Mouse (Mus musculus): Measurements from ENCODE around the gene Senp1. TPM values are rescaled to one million over a fixed set of nuclear protein-coding genes. Genes with fewer than 3 reads are reported as not detected.

Gene Senp1
- polyA plus RNA-seq (2014; fragmentation: Illumina TruSeq; extraction: RNeasy Lipid Tissue Mini Kit (QIAGEN cat#74804); ENCODE audit: low replicate concordance): 24.5 TPM

DNA sequence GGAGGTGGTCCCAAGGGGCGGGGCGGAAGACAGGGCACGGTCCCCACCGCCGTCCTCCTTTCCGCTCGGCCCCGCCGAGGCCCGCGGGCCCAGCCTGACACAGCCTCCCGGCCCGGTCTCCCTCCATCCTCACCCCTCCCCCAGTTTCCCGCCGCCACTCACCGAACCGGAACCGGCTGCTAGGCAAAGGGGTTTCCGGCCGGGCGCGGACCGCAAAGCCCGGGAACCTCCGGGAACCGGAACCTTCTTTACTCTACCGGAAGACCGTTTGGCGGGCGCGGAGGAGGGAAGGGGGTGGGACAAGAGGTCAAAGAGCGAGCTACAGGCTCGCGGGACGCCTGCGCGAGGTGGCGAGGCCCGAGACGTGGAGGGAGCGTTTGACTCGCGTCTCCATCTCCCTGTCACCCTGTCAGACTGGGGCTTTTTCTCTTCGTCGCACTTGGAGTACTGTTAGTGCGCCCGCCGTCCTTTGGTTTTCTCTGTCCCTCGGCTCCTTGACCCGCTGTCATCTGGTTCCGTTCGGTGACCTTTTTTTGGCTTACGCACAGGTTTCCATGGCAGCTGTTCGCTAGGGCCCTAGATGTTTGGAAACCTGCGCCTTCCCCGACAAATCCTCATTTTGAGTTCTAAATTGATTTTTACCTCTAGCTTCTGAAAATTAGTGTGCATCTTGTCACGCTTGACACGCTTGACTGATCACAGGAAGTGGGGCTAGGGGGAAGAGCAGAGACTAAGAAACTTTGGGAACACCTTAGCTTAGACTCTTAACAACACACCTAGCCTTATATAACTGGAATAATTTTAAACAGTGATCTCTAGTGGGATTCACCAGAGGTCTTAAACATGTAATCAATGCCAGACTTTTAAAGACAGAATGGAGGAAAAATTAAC, at the start of gene Senp1:
TSS of gene Senp1 (minus strand) at position 624 of the 891 bp plus-strand sequence.

DNA sequence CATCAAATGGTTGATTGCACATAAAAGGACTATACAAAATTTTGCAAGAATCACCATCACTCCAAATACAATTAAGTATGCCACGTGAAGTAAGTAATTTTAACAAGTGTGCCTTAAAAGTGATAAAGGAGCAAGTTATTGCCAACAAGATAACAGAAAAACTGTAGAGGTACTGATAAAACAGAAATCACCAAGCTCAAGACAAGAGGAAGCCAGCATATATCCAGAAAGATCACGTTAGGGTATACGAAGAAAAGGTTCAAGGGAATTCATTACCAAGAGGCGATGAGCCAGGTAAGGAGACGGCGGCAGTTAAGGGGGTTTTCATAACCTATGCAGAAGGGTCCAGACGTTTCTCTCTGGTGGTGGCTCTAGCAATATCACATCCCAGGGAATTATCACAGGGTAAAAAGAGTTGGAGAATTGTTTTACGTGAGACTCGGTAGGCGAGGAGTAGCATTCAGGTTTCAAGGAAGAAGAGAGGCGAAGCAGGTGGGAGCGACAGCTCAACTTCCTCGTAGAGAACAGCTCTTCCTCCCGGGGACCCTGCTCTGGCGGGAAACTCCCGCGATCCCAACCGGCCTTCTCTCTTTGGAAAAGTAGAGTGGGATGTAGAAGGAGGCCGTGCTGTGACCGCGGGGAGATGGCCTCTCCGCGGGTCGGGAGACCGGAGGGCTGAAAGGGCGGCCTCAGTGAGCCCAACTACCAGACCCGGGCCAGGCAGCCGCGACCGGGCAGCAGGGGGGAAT, 998 bp downstream of the Senp1 start, which contains the start of gene Pfkm:
TSS of gene Pfkm (plus strand) at position 218 of the 749 bp plus-strand sequence.

DNA sequence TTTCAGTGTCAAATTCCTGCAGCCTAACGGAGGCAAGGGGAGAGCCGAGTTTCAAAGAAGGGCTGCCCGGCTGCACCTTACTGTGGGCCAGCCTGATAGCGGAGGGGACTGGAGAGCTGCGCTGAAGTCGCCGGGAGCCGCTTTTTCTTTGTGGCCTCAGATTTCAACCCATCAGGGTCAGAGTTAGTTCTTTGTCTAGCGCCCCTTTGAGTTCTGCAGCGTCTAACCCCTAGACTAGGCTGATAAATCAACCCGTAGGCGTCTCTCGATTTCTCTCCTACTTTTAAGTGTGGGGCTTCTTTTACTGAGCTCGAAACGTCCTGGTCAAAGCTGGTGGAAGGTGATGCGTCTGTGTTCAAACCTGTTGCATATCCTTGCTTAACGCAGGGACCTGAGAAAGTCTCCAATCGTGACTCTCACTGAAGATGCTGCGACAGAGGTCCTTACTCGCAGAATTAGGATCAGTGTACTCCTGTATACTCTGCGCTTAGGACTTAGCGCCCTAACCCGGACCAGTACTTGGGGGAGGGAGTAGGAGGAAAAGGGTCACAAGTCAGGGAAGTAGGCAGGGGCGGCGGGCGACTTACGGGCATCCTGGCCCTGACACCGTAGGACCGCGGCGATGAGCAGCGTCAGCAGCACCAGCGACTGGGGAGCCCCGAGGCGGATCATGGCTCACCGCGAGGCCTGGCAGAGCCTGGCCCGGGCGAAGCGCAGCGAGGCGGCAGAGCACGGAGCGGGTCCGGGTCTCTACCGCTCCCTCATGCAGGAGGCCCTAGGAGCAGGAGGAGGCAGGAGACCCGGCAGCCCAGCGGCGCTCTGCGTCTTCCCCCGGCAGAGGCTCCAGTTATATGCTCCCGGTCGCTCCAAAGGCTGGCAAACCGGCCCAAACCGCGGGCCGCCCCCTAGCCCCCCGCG, 89.5 kb downstream of the Senp1 start, which contains the start of gene Col2a1:
TSS of gene Col2a1 (minus strand) at position 874 of the 918 bp plus-strand sequence.

Other genes starting within 250 kb of the Senp1 start
- 0.93 TPM for gene Hdac7, start 249.2 kb downstream of the Senp1 start, polyA plus RNA-seq (2014; fragmentation: Illumina TruSeq; extraction: RNeasy Lipid Tissue Mini Kit (QIAGEN cat#74804); ENCODE audit: low replicate concordance)
- gene Vdr, start 183.1 kb downstream of the Senp1 start, polyA plus RNA-seq (2014; fragmentation: Illumina TruSeq; extraction: RNeasy Lipid Tissue Mini Kit (QIAGEN cat#74804); ENCODE audit: low replicate concordance): 149 TPM
- 1.7 TPM for gene Tmem106c, start 129.5 kb downstream of the Senp1 start, polyA plus RNA-seq (2014; fragmentation: Illumina TruSeq; extraction: RNeasy Lipid Tissue Mini Kit (QIAGEN cat#74804); ENCODE audit: low replicate concordance)
- not detected for gene Col2a1, start 89.0 kb downstream of the Senp1 start, polyA plus RNA-seq (2014; fragmentation: Illumina TruSeq; extraction: RNeasy Lipid Tissue Mini Kit (QIAGEN cat#74804); ENCODE audit: low replicate concordance)
- gene Pfkm, start 1.2 kb downstream of the Senp1 start, polyA plus RNA-seq (2014; fragmentation: Illumina TruSeq; extraction: RNeasy Lipid Tissue Mini Kit (QIAGEN cat#74804); ENCODE audit: low replicate concordance): 1.2 TPM
- gene Asb8, start 71.9 kb upstream of the Senp1 start, polyA plus RNA-seq (2014; fragmentation: Illumina TruSeq; extraction: RNeasy Lipid Tissue Mini Kit (QIAGEN cat#74804); ENCODE audit: low replicate concordance): 21.4 TPM
- not detected for gene Ccdc184, start 73.4 kb upstream of the Senp1 start, polyA plus RNA-seq (2014; fragmentation: Illumina TruSeq; extraction: RNeasy Lipid Tissue Mini Kit (QIAGEN cat#74804); ENCODE audit: low replicate concordance)
- gene Olfr288, start 101.8 kb upstream of the Senp1 start, polyA plus RNA-seq (2014; fragmentation: Illumina TruSeq; extraction: RNeasy Lipid Tissue Mini Kit (QIAGEN cat#74804); ENCODE audit: low replicate concordance): not detected
- gene Gm44579, start 127.2 kb upstream of the Senp1 start, polyA plus RNA-seq (2014; fragmentation: Illumina TruSeq; extraction: RNeasy Lipid Tissue Mini Kit (QIAGEN cat#74804); ENCODE audit: low replicate concordance): not detected
- gene Olfr287, start 127.3 kb upstream of the Senp1 start, polyA plus RNA-seq (2014; fragmentation: Illumina TruSeq; extraction: RNeasy Lipid Tissue Mini Kit (QIAGEN cat#74804); ENCODE audit: low replicate concordance): not detected
- gene Olfr286, start 140.7 kb upstream of the Senp1 start, polyA plus RNA-seq (2014; fragmentation: Illumina TruSeq; extraction: RNeasy Lipid Tissue Mini Kit (QIAGEN cat#74804); ENCODE audit: low replicate concordance): not detected
- not detected for gene H1fnt, start 163.5 kb upstream of the Senp1 start, polyA plus RNA-seq (2014; fragmentation: Illumina TruSeq; extraction: RNeasy Lipid Tissue Mini Kit (QIAGEN cat#74804); ENCODE audit: low replicate concordance)
- gene Zfp641, start 202.4 kb upstream of the Senp1 start, polyA plus RNA-seq (2014; fragmentation: Illumina TruSeq; extraction: RNeasy Lipid Tissue Mini Kit (QIAGEN cat#74804); ENCODE audit: low replicate concordance): 0.63 TPM
- gene Olfr285, start 223.6 kb upstream of the Senp1 start, polyA plus RNA-seq (2014; fragmentation: Illumina TruSeq; extraction: RNeasy Lipid Tissue Mini Kit (QIAGEN cat#74804); ENCODE audit: low replicate concordance): not detected
- not detected for gene Olfr284, start 247.2 kb upstream of the Senp1 start, polyA plus RNA-seq (2014; fragmentation: Illumina TruSeq; extraction: RNeasy Lipid Tissue Mini Kit (QIAGEN cat#74804); ENCODE audit: low replicate concordance)